Mouse (Mus musculus) forebrain, embryonic 11.5 days (tissue): ENCODE data around the gene AL731706.1. TPM values are rescaled to one million over a fixed set of nuclear protein-coding genes. Genes with fewer than 3 reads are reported as not detected.

ENCODE experiments used
- polyA plus RNA-seq: library from polyadenylated mRNA; unstranded; fragments of >200 nt; fragmentation: Nextera tagmentation; extraction: Ambion mirVana; gene quantifications from 2 replicates; pipeline ENCODE4 v1.2.1, GENCODE M21; 2014

The AL731706.1 gene
- polyA plus RNA-seq, 1 experiment from 2014 or later: 28.1 TPM

Other genes with a start within 250 kb of the AL731706.1 start
- 18.0 and 18.8 TPM in 2 replicates for gene Snap25, start 177.9 kb downstream of the AL731706.1 start, polyA plus RNA-seq
- gene AL731706.2, start 5.7 kb downstream of the AL731706.1 start, polyA plus RNA-seq: 31.8 and 34.0 TPM in 2 replicates
- 9.7 and 10.5 TPM in 2 replicates for gene Slx4ip, start 171 bp downstream of the AL731706.1 start, polyA plus RNA-seq
- gene Mkks, start within 50 bp of the AL731706.1 start, polyA plus RNA-seq: 13.6 and 14.5 TPM in 2 replicates
- gene Jag1, start 225.3 kb upstream of the AL731706.1 start, polyA plus RNA-seq: 19.6 and 20.6 TPM in 2 replicates